Mouse (Mus musculus) embryonic facial prominence, embryonic 15.5 days (tissue): ENCODE measurements around the gene Rpl23. TPM values are rescaled to one million over a fixed set of nuclear protein-coding genes. Genes with fewer than 3 reads are reported as not detected.
"Not testable (repeated sequence)": the region's sequence is repeated elsewhere in the genome, so short reads cannot be mapped to it uniquely, and the experiment has no call there.

ENCODE experiments used
- ATAC-seq: fragments of 200-750 bp; cut with Nextera tagmentation; 2 replicates; pipeline ENCODE4 v1.8.0; 2017; ENCODE audit warnings: low read depth, moderate TSS enrichment; ENCODE audit not compliant: insufficient number of reproducible peaks, low FRiP score, low TSS enrichment
- H3K27ac ChIP-seq: fragments of 300-500 bp; sonication (generic); replicated peaks from 2 replicates; pipeline ENCODE4 v1.5.1; 2015; ENCODE audit warnings: mild to moderate bottlenecking, inconsistent platforms
- H3K27me3 ChIP-seq: fragments of 300-500 bp; sonication (generic); 2 replicates; pipeline ENCODE4 v1.6.1; 2015; ENCODE audit warnings: inconsistent platforms
- H3K36me3 ChIP-seq: fragments of 300-500 bp; sonication (generic); 2 replicates; pipeline ENCODE4 v1.6.1; 2015; ENCODE audit warnings: mild to moderate bottlenecking, inconsistent platforms
- H3K4me1 ChIP-seq: fragments of 300-500 bp; sonication (generic); 2 replicates; pipeline ENCODE4 v1.6.1; 2015; ENCODE audit warnings: inconsistent platforms
- H3K4me2 ChIP-seq: fragments of 300-500 bp; sonication (generic); replicated peaks from 2 replicates; pipeline ENCODE4 v1.6.1; 2015; ENCODE audit warnings: mild to moderate bottlenecking, inconsistent platforms
- H3K4me3 ChIP-seq: fragments of 300-500 bp; sonication (generic); replicated peaks from 2 replicates; pipeline ENCODE4 v1.5.1; 2015; ENCODE audit warnings: mild to moderate bottlenecking, inconsistent platforms
- H3K9ac ChIP-seq: fragments of 300-500 bp; sonication (generic); 2 replicates; pipeline ENCODE4 v1.6.1; 2015; ENCODE audit warnings: inconsistent platforms
- H3K9me3 ChIP-seq: fragments of 300-500 bp; sonication (generic); replicated peaks from 2 replicates; pipeline ENCODE4 v1.6.1; 2016; ENCODE audit warnings: inconsistent platforms
- WGBS: fragments of 180-500 bp; shearing (Covaris S2); methylation state at CpG from one replicate; pipeline ENCODE4 v1.1.7; 2015; 5-methylcytosine and 5-hydroxymethylcytosine counted together
- polyA plus RNA-seq: library from polyadenylated mRNA; unstranded; fragments of >200 nt; fragmentation: Nextera tagmentation; extraction: Ambion mirVana; gene quantifications from 2 replicates; pipeline ENCODE4 v1.2.1, GENCODE M21; 2015

Gene Rpl23
- polyA plus RNA-seq, 1 experiment from 2014 or later = 567 TPM

GRCm38 (mm10) chr11:97799146-97799993 is 17.1 kb upstream of the Rpl23 start:
- Histone ChIP-seq H3K4me2 (peak overlapping the region; percentile 64), H3K4me1 (peaks cover 42% of the 10 kb centered on the region), H3K4me3 (peak overlapping the region; percentile 94), H3K27me3 (no peaks in the 10 kb centered on the region), H3K27ac (peak overlapping the region; percentile 98), H3K9me3 (no peaks in the 10 kb centered on the region), H3K9ac (peak overlapping the region; percentile 87), H3K36me3 (no peaks in the 10 kb centered on the region)
- peak; percentile 84 for ATAC-seq
- WGBS = under 1% methylated on average over 70 of the region's 71 CpGs

GRCm38 (mm10) chr11:97798782-97799145 is 16.5 kb upstream of the Rpl23 start, which contains the start of gene Lasp1:
Gene Lasp1 (plus strand): TSS chr11:97799000.
- WGBS = under 1% methylated on average over 11 of the region's 11 CpGs
- ATAC-seq = peak; percentile 44; the same call in 1 of the 2 replicates
- Histone ChIP-seq H3K27me3 (no peaks in the 10 kb centered on the region), H3K4me1 (peaks cover 36% of the 10 kb centered on the region), H3K9ac (peak within 1 kb of the TSS; percentile 87), H3K36me3 (no peaks in the 10 kb centered on the region), H3K9me3 (no peaks in the 10 kb centered on the region), H3K4me3 (peak within 1 kb of the TSS; percentile 94), H3K4me2 (peak within 1 kb of the TSS; percentile 64), H3K27ac (peak within 1 kb of the TSS; percentile 98)

- peak overlapping the region; percentile 94 for H3K4me3 ChIP-seq
Observed at GRCm38 (mm10) chr11:97798083-97798435, 15.8 kb upstream of the Rpl23 start.

GRCm38 (mm10) chr11:97797369-97798082 is 15.3 kb upstream of the Rpl23 start:
- Histone ChIP-seq H3K4me2 (peak overlapping the region; percentile 64), H3K36me3 (no peaks in the 10 kb centered on the region), H3K9me3 (no peaks in the 10 kb centered on the region), H3K27ac (peak overlapping the region; percentile 98; the same call in 1 of the 2 replicates), H3K4me3 (no peak overlapping the region; the same call in 1 of the 2 replicates), H3K9ac (no peak overlapping the region), H3K27me3 (no peaks in the 10 kb centered on the region), H3K4me1 (peaks cover 31% of the 10 kb centered on the region)
- no peak for ATAC-seq
- 46% methylated on average over 15 of the region's 15 CpGs for WGBS

More at GRCm38 (mm10) chr11:97798083-97798435, 15.8 kb upstream of the Rpl23 start:
- H3K4me1 ChIP-seq = peaks cover 34% of the 10 kb centered on the region
- no peaks in the 10 kb centered on the region for H3K9me3 ChIP-seq
- peak overlapping the region; percentile 98; the same call in 1 of the 2 replicates for H3K27ac ChIP-seq
- no peaks in the 10 kb centered on the region for H3K27me3 ChIP-seq
- H3K4me2 ChIP-seq = peak overlapping the region; percentile 64
- H3K36me3 ChIP-seq = no peaks in the 10 kb centered on the region
- 31% methylated on average over 8 of the region's 8 CpGs for WGBS
- ATAC-seq = no peak
- H3K9ac ChIP-seq = no peak overlapping the region

DNA sequence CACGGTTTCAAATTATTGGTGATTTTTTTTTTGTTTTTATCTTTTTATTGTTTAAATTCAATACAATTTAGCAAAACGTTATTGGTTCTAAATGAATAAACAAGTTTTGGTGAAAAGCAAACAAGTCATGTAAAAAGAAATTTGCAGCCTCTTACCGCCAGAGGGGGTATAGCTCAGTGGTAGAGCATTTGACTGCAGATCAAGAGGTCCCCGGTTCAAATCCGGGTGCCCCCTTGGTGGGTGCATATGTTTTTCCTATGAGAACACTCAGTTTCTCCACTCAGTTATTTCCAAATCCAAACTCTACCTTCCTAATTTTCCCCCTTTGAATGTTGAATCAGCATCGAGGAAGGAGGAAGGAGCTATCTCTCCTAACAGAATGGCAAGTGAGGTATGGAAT is 14.7 kb upstream of the Rpl23 start:
- Histone ChIP-seq H3K4me2 (no peak overlapping the region), H3K9me3 (no peaks in the 10 kb centered on the region), H3K27me3 (no peaks in the 10 kb centered on the region), H3K4me3 (no peak overlapping the region), H3K4me1 (peaks cover 25% of the 10 kb centered on the region), H3K9ac (no peak overlapping the region), H3K36me3 (no peaks in the 10 kb centered on the region), H3K27ac (no peak overlapping the region)
- no peak for ATAC-seq
- WGBS = 4% methylated on average over 6 of the region's 6 CpGs

DNA sequence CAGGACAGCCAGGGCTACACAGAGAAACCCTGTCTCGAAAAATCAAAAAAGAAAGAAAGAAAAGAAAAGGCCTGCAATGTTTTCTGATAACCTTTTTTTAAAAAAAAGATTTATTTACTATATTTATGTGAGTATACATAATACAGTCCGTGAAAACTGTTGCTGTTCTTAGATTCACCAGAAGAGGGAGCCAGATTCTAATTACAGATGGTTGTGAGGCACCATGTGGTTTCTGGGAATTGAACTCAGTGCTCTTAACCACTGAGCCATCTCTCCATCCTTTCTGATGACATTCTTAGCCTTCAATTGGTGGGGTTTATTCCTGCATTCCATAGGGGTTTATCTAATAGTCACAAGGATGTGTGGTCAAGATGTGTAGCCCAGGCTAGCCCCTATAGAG is 10.9 kb upstream of the Rpl23 start:
- 3% methylated on average over 2 of the region's 2 CpGs for WGBS

GRCm38 (mm10) chr11:97790778-97791438 is 8.7 kb upstream of the Rpl23 start:
- WGBS = 65% methylated on average over 2 of the region's 2 CpGs
- H3K9me3 ChIP-seq, ATAC-seq, H3K9ac ChIP-seq, H3K27ac ChIP-seq, H3K4me3 ChIP-seq, H3K4me1 ChIP-seq, H3K36me3 ChIP-seq, H3K4me2 ChIP-seq, H3K27me3 ChIP-seq: not testable (repeated sequence)

More for the DNA sequence above, 10.9 kb upstream of the Rpl23 start:
- Histone ChIP-seq H3K9ac (no peak overlapping the region), H3K9me3 (no peaks in the 10 kb centered on the region), H3K27ac (no peak overlapping the region), H3K4me1 (peaks cover 6% of the 10 kb centered on the region), H3K36me3 (no peaks in the 10 kb centered on the region), H3K27me3 (no peaks in the 10 kb centered on the region), H3K4me2 (no peak overlapping the region), H3K4me3 (no peak overlapping the region)
- ATAC-seq = no peak

GRCm38 (mm10) chr11:97789727-97790126 is 7.5 kb upstream of the Rpl23 start:
- WGBS = 85% methylated on average over 5 of the region's 5 CpGs
- Histone ChIP-seq H3K27ac (no peak overlapping the region), H3K9me3 (no peaks in the 10 kb centered on the region), H3K36me3 (no peaks in the 10 kb centered on the region), H3K27me3 (no peaks in the 10 kb centered on the region), H3K4me2 (no peak overlapping the region), H3K4me3 (no peak overlapping the region), H3K9ac (no peak overlapping the region), H3K4me1 (no peaks in the 10 kb centered on the region)
- no peak for ATAC-seq

DNA sequence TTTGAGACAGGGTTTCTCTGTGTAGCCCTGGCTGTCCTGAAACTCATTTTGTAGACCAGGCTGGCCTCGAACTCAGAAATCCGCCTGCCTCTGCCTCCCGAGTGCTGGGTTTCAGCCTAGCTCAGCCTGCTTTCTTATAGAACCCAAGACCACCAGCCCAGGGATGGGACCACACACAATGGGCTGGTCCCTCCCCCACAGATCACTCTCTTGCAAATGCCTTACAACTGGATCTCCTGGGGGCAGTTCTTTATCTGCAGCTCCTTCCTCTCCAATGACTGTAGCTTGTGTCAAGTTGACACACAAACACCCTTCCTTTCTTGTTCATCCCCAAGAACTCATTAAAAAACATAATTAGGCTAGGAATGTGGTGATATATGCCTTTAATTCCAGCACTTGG is 5.7 kb upstream of the Rpl23 start:
- no peak overlapping the region for H3K27ac ChIP-seq
- H3K4me3 ChIP-seq = no peak overlapping the region
- no peak overlapping the region for H3K9ac ChIP-seq
- no peaks in the 10 kb centered on the region for H3K27me3 ChIP-seq
- H3K4me2 ChIP-seq = no peak overlapping the region
- no peaks in the 10 kb centered on the region for H3K9me3 ChIP-seq
- WGBS = 83% methylated on average over 3 of the region's 3 CpGs
- no peak for ATAC-seq
- H3K4me1 ChIP-seq = peaks cover 3% of the 10 kb centered on the region; the same call in 1 of the 2 replicates
- H3K36me3 ChIP-seq = no peaks in the 10 kb centered on the region

DNA sequence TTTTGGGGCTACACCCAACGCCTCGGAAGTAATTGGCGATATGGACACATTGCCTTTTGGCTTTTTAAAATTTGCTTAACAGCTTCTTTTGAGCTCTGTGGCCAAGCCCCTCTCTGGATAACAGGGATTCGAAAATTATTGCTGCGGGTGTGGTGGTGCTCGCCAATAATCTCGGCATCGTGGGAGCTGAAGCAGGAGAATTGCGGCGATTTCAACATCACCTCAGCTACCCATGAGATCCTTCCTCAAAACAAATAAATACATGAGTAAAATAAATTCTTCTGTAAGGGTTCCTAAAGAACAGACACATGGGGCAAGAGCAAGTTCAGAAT is 293 bp upstream of the Rpl23 start:
- WGBS = 0% methylated on average over 10 of the region's 10 CpGs
- Histone ChIP-seq H3K4me1 (peaks cover 22% of the 10 kb centered on the region), H3K9me3 (no peaks in the 10 kb centered on the region), H3K36me3 (peaks cover 31% of the 10 kb centered on the region), H3K4me2 (peak overlapping the region; percentile 58), H3K27ac (peak overlapping the region; percentile 96), H3K27me3 (no peaks in the 10 kb centered on the region), H3K4me3 (peak overlapping the region; percentile 96), H3K9ac (peak overlapping the region; percentile 69)
- ATAC-seq = peak; percentile 56

DNA sequence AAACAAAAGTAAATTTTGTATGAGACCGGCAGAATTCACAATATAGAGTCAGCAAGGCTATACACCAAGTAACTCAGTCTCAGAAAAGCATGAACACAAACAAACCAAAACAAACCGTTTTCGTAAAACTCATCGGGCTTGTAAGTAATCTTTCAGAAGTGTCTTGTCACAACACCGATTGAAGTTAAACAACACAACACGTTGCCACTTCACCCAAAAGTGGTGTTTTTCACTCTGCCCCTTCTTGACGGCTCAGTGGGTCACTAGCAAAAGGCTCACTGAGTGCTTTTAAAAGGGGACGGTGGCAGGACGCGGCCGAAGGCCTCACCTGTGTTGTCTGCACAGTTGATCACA is 782 bp downstream of the Rpl23 start:
- H3K36me3 ChIP-seq = peaks cover 41% of the 10 kb centered on the region
- H3K4me1 ChIP-seq = peaks cover 22% of the 10 kb centered on the region
- no peaks in the 10 kb centered on the region for H3K9me3 ChIP-seq
- peak overlapping the region; percentile 96 for H3K27ac ChIP-seq
- peak overlapping the region; percentile 61 for H3K4me2 ChIP-seq
- no peaks in the 10 kb centered on the region for H3K27me3 ChIP-seq
- peak overlapping the region; percentile 100 for H3K9ac ChIP-seq
- peak overlapping the region; percentile 96 for H3K4me3 ChIP-seq
- no peak for ATAC-seq
- 2% methylated on average over 11 of the region's 11 CpGs for WGBS
